8 mouse cellular contexts compared by ENCODE assay signal in the genomic region with DNA sequence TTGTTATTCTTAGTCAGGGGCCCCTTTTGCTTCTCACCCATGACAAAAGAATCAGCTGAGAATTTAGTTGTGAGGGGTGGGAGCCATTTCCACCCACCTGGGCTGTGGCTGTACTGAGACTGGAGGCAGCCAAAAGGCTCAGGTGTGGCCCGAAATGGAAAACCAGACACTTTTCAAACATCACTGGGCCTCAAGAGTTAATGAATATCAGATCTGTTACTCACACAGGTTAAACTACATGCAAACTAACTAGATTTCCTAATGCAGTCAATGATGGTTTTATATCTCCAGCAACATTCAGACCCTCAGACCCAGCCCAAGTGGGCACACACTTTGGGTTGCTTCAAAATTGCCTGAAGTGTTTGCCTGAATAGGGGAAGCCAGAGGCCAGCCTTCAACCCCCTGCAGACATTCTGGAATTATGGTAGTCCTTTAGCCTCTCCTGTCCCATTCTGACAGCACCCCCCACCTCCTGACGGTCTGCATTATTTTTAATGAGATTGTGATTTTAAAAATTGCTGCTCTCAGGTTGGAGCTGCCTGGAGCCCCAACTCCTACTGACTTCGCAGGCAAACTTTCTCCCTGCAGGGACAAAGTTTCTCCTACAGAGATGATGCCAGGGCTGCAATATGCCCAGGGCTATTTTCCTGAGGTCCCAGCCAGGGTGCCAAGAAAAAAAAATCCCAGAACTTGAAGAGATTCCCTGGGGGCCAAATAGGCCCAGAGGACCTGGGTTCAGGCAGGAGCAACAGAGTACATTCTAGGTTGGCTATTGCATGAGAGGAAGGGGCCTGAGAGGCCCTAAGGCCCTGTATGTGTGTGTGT. TPM values are rescaled to one million over a fixed set of nuclear protein-coding genes. Genes with fewer than 3 reads are reported as not detected.
DNase-seq lines count a peak whose midpoint lies in the region; ATAC-seq and TF ChIP-seq lines count a peak whose summit lies in the region.

No protein-coding gene starts in this region.

- peak overlapping the region; percentile 81 for H3K4me2 ChIP-seq in hindbrain, embryonic 14.5 days (replicated peaks)
- peak overlapping the region; percentile 77 for H3K4me2 ChIP-seq in liver, postnatal 0 days (ENCODE audit: low read depth, low read length)

- WGBS in hindbrain, embryonic 14.5 days, result 23% methylated on average over 3 of the region's 3 CpGs
- WGBS in liver, postnatal 0 days (ENCODE audit: insufficient replicate concordance), result 49% methylated on average over 3 of the region's 3 CpGs

- peaks cover 32% of the 10 kb centered on the region for H3K36me3 ChIP-seq in hindbrain, embryonic 14.5 days (replicated peaks; ENCODE audit: control insufficient read depth, insufficient read depth)
- 0 out of 2 replicates have a peak, but pooled peaks cover 2% of the 10 kb centered on the region for H3K36me3 ChIP-seq in liver, postnatal 0 days (replicated peaks; ENCODE audit: insufficient read depth, low read length)

- peak overlapping the region; percentile 94 for H3K4me3 ChIP-seq in gastrocnemius, adult 2 months
- peak overlapping the region; percentile 85 for H3K4me3 ChIP-seq in hindbrain, embryonic 14.5 days (replicated peaks; ENCODE audit: low read length)
- H3K4me3 ChIP-seq in liver, postnatal 0 days (ENCODE audit: low read depth, low read length), result peak overlapping the region; percentile 63

- H3K27ac ChIP-seq in gastrocnemius, adult 2 months, result peak overlapping the region; percentile 78
- H3K27ac ChIP-seq in hindbrain, embryonic 14.5 days, result peak overlapping the region; percentile 99
- 0 out of 2 replicates have a peak overlapping the region, but pooled peaks have one; percentile 16 for H3K27ac ChIP-seq in liver, postnatal 0 days (ENCODE audit: low read depth)

- no peak for TF ChIP-seq EP300 in liver, postnatal 0 days (IDR thresholded peaks at IDR 0.05; ENCODE audit: low read depth)

- H3K9ac ChIP-seq in hindbrain, embryonic 14.5 days, result peak overlapping the region; percentile 96
- peak overlapping the region; percentile 41 for H3K9ac ChIP-seq in liver, postnatal 0 days (replicated peaks)

- H3K4me1 ChIP-seq in hindbrain, embryonic 14.5 days (replicated peaks; ENCODE audit: control insufficient read depth, insufficient read depth, low read length), result peaks cover 13% of the 10 kb centered on the region; the same call in 1 of the 2 replicates
- H3K4me1 ChIP-seq in liver, postnatal 0 days (ENCODE audit: insufficient read depth), result peaks cover 2% of the 10 kb centered on the region; the same call in 1 of the 2 replicates

- H3K9me3 ChIP-seq in hindbrain, embryonic 14.5 days (ENCODE audit: control insufficient read depth, low read length), result no peaks in the 10 kb centered on the region
- H3K9me3 ChIP-seq in liver, postnatal 0 days (ENCODE audit: low read length), result no peaks in the 10 kb centered on the region

- no peak for ATAC-seq in hindbrain, embryonic 14.5 days (ENCODE audit: low FRiP score)
- ATAC-seq in liver, postnatal 0 days, result no peak

- intact Hi-C loops in gastrocnemius, adult 2 months (cut with DNase I), result no loop called here
- intact Hi-C loops in left cerebral cortex, postnatal 25 days (cut with DNase I), result no loop called here

- H3K27me3 ChIP-seq in hindbrain, embryonic 14.5 days (ENCODE audit: control insufficient read depth, insufficient read depth, low read length), result peaks cover 4% of the 10 kb centered on the region; the same call in 1 of the 2 replicates
- H3K27me3 ChIP-seq in liver, postnatal 0 days (ENCODE audit: insufficient read depth, low read length), result peaks cover 30% of the 10 kb centered on the region

- no peak for DNase-seq in gastrocnemius, adult 2 months
- no peak for DNase-seq in gastrocnemius, adult 18-20 months (ENCODE audit: low spot score)
- DNase-seq in adipocyte (ENCODE audit: low spot score), result peak; percentile 65
- DNase-seq in hindbrain, embryonic 14.5 days (ENCODE audit: low spot score), result no peak
- DNase-seq in liver, postnatal 0 days, result no peak
- DNase-seq in T-cell, adult 2 months (ENCODE audit: low spot score), result no peak
- no peak for DNase-seq in right cerebral cortex, postnatal 36 days (ENCODE audit: low spot score in 2 of 2)
- no peak for DNase-seq in left cerebral cortex, postnatal 25 days (ENCODE audit: low spot score in 2 of 2)

- no peak for TF ChIP-seq CTCF in gastrocnemius, adult 2 months (IDR thresholded peaks at IDR 0.05)
- TF ChIP-seq CTCF in liver, postnatal 0 days (IDR thresholded peaks at IDR 0.05; ENCODE audit: low read depth), result no peak

RNA-seq across cellular contexts. Expression of a gene that starts 9.6 kb away (rescaled TPM):
- 10 to 100 TPM; 15.8 to 16.2 TPM for total RNA-seq in gastrocnemius, adult 2 months (2021)
- 10 to 100 TPM; 18.6 to 25.1 TPM for total RNA-seq in gastrocnemius, adult 18-20 months (2021)
- 105 and 127 TPM in 2 replicates for polyA plus RNA-seq in hindbrain, embryonic 14.5 days (2014; fragmentation: Nextera tagmentation; extraction: Ambion mirVana)
- 12.3 and 14.7 TPM in 2 replicates for polyA plus RNA-seq in liver, postnatal 0 days (2015; fragmentation: Nextera tagmentation; extraction: Ambion mirVana)
- 10 to 100 TPM; 34.2 to 38.4 TPM for total RNA-seq in left cerebral cortex, postnatal 25 days (2021)

Comparison
In these comparisons a context has a peak if more than half of its experiments do, and no peak if none do; other contexts are left out.
1. H3K27ac ChIP-seq: peak in every context shown above with its lines; median percentile 99 in hindbrain, embryonic 14.5 days; 78 in gastrocnemius, adult 2 months; 16 in liver, postnatal 0 days.